Mouse (Mus musculus): ENCODE measurements around the gene Surf2. TPM values are rescaled to one million over a fixed set of nuclear protein-coding genes. Genes with fewer than 3 reads are reported as not detected.

Gene Surf2
- polyA plus RNA-seq, 1 experiment, result 3.6 TPM

- Histone ChIP-seq H3K36me3 (replicated peaks; ENCODE audit: low read length) (peaks cover 92% of the 10 kb centered on the region), H3K9me3 (no peaks in the 10 kb centered on the region), H3K4me3 (replicated peaks) (no peak overlapping the region), H3K27me3 (replicated peaks) (no peaks in the 10 kb centered on the region), H3K4me1 (peaks cover 31% of the 10 kb centered on the region)
- TF ChIP-seq FLI1 (IDR thresholded peaks at IDR 0.05; ENCODE audit: low read length), result no peak
- no peak for TF ChIP-seq GATA1 (IDR thresholded peaks at IDR 0.05; ENCODE audit: borderline replicate concordance, low read length)
Observed at GRCm38 (mm10) chr2:26956811-26957487, 40.8 kb downstream of the Surf2 start.

DNA sequence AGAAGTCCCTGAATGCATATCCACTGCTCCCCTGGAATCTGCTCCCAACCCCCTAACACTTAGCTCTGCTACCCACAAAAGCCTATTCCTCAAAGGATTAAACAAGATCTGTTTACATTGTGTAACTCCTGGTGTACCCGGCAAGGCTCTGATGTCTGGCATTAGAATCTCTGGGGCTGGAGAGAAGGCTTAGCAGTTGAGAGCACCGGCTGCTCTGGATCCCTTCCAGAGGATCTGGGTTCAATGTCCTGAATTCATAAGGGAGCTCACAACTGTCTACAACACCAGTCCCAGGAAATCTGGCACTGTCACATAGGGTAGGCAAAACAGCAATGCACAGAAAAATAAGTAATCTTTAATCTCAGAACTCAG, 41.3 kb downstream of the Surf2 start:
- Histone ChIP-seq H3K27me3 (replicated peaks) (no peaks in the 10 kb centered on the region), H3K4me1 (peaks cover 37% of the 10 kb centered on the region), H3K9me3 (no peaks in the 10 kb centered on the region), H3K4me3 (replicated peaks) (no peak overlapping the region), H3K36me3 (replicated peaks; ENCODE audit: low read length) (peaks cover 90% of the 10 kb centered on the region)
- no peak for TF ChIP-seq GATA1 (IDR thresholded peaks at IDR 0.05; ENCODE audit: borderline replicate concordance, low read length)
- no peak for TF ChIP-seq FLI1 (IDR thresholded peaks at IDR 0.05; ENCODE audit: low read length)

DNA sequence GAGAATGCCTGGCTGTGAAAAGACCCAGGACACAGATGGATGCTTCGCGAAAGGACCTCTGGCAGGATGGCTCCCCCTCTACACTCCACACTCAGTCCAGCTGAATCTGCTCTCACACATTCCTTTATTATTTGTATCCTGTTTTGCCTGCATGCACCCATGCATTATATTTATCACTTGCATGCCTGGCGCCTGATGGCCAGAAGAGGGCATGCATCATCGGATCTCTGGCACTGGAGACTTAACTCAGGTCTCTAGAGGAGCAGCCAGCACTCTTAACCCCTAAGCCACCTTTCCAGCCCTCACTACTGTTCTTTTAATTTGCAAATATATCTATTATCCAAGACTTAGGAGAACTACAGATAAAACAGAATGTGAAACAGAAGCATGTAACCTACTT, 44.6 kb downstream of the Surf2 start:
- H3K9me3 ChIP-seq, result no peaks in the 10 kb centered on the region
- TF ChIP-seq FLI1 (IDR thresholded peaks at IDR 0.05; ENCODE audit: low read length) (no peak), GATA1 (IDR thresholded peaks at IDR 0.05; ENCODE audit: borderline replicate concordance, low read length) (no peak)
- peaks cover 44% of the 10 kb centered on the region for H3K4me1 ChIP-seq
- H3K27me3 ChIP-seq (replicated peaks), result no peaks in the 10 kb centered on the region
- H3K36me3 ChIP-seq (replicated peaks; ENCODE audit: low read length), result peaks cover 62% of the 10 kb centered on the region
- H3K4me3 ChIP-seq (replicated peaks), result no peak overlapping the region

- peaks cover 44% of the 10 kb centered on the region for H3K4me1 ChIP-seq
- TF ChIP-seq GATA1 (IDR thresholded peaks at IDR 0.05; ENCODE audit: borderline replicate concordance, low read length) (no peak), FLI1 (IDR thresholded peaks at IDR 0.05; ENCODE audit: low read length) (no peak)
- H3K9me3 ChIP-seq, result peaks cover 8% of the 10 kb centered on the region; the same call in 1 of the 2 replicates
- H3K27me3 ChIP-seq (replicated peaks), result no peaks in the 10 kb centered on the region
- peaks cover 30% of the 10 kb centered on the region for H3K36me3 ChIP-seq (replicated peaks; ENCODE audit: low read length)
- H3K4me3 ChIP-seq (replicated peaks), result peak within 1 kb of the TSS; percentile 96
Observed at GRCm38 (mm10) chr2:26963923-26964723, 48.0 kb downstream of the Surf2 start, which contains the start of gene Rexo4. TSS of gene Rexo4 (minus strand) at chr2:26964386.

DNA sequence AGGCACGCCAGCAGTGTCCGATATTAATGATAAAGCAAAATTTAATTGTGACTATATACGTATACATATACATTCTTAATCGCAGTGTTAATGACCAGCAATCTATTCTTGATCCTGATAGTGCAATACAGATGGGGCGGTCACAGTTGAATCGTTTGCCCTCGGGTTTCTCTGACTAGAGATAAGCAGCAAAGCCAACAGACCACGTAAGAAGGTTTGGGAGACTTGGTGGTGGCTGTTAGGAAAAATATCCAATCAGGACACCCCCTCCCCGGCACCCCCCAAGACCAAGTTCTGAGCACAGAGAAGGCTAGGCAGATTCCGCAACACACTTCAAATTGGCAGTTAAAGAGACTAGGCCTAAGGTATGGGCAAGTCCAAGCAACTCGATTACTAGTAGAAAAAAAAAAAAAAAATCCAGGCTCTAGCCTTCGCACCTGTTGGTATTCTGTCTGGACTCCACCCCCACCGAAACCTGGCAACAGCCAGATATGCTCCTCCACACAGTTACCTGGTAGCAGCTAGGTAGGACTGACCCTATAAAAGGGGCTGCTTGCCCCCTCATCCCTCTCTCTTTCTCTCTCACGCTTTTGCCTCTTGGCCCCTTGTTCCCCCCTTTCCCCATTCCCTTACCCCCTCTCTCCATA, 48.7 kb downstream of the Surf2 start:
- Histone ChIP-seq H3K4me3 (replicated peaks) (peak overlapping the region; percentile 96), H3K27me3 (replicated peaks) (no peaks in the 10 kb centered on the region), H3K36me3 (replicated peaks; ENCODE audit: low read length) (peaks cover 26% of the 10 kb centered on the region), H3K4me1 (peaks cover 41% of the 10 kb centered on the region), H3K9me3 (peaks cover 8% of the 10 kb centered on the region; the same call in 1 of the 2 replicates)
- no peak for TF ChIP-seq GATA1 (IDR thresholded peaks at IDR 0.05; ENCODE audit: borderline replicate concordance, low read length)
- TF ChIP-seq FLI1 (IDR thresholded peaks at IDR 0.05; ENCODE audit: low read length), result no peak

- Histone ChIP-seq H3K9me3 (peaks cover 8% of the 10 kb centered on the region; the same call in 1 of the 2 replicates), H3K4me3 (replicated peaks) (no peak overlapping the region), H3K4me1 (peaks cover 19% of the 10 kb centered on the region), H3K36me3 (replicated peaks; ENCODE audit: low read length) (peaks cover 3% of the 10 kb centered on the region), H3K27me3 (replicated peaks) (peaks cover 10% of the 10 kb centered on the region)
- TF ChIP-seq FLI1 (IDR thresholded peaks at IDR 0.05; ENCODE audit: low read length) (no peak), GATA1 (IDR thresholded peaks at IDR 0.05; ENCODE audit: borderline replicate concordance, low read length) (no peak)
Observed at GRCm38 (mm10) chr2:26967262-26967661, 51.1 kb downstream of the Surf2 start.

Other genes with a start within 250 kb of the Surf2 start
- gene Lcn4, start 245.1 kb upstream of the Surf2 start, polyA plus RNA-seq (2012; ENCODE audit: insufficient read depth, low replicate concordance), result not detected in 2 replicates
- not detected in 2 replicates for gene Abo, start 51.4 kb upstream of the Surf2 start, polyA plus RNA-seq (2012; ENCODE audit: insufficient read depth, low replicate concordance)
- 6.2 and 13.6 TPM in 2 replicates for gene Surf6, start 13.5 kb upstream of the Surf2 start, polyA plus RNA-seq (2012; ENCODE audit: insufficient read depth, low replicate concordance)
- 29.1 and 39.9 TPM in 2 replicates for gene Med22, start 5.7 kb upstream of the Surf2 start, polyA plus RNA-seq (2012; ENCODE audit: insufficient read depth, low replicate concordance)
- gene Rpl7a, start 5.6 kb upstream of the Surf2 start, polyA plus RNA-seq (2012; ENCODE audit: insufficient read depth, low replicate concordance), result 873 and 5,014 TPM in 2 replicates
- 14.4 and 22.6 TPM in 2 replicates for gene Surf1, start 163 bp downstream of the Surf2 start, polyA plus RNA-seq (2012; ENCODE audit: insufficient read depth, low replicate concordance)
- 144 and 194 TPM in 2 replicates for gene Surf4, start 17.6 kb downstream of the Surf2 start, polyA plus RNA-seq (2012; ENCODE audit: insufficient read depth, low replicate concordance)
- gene Stkld1, start 17.7 kb downstream of the Surf2 start, polyA plus RNA-seq (2012; ENCODE audit: insufficient read depth, low replicate concordance), result 0.03 TPM in 1 of 2 replicates, not detected in the other
- 35.7 TPM in 1 of 2 replicates, not detected in the other for gene Rexo4, start 48.0 kb downstream of the Surf2 start, polyA plus RNA-seq (2012; ENCODE audit: insufficient read depth, low replicate concordance)
- not detected in 2 replicates for gene Adamts13, start 57.0 kb downstream of the Surf2 start, polyA plus RNA-seq (2012; ENCODE audit: insufficient read depth, low replicate concordance)
- gene Cacfd1, start 93.6 kb downstream of the Surf2 start, polyA plus RNA-seq (2012; ENCODE audit: insufficient read depth, low replicate concordance), result 7.0 and 8.3 TPM in 2 replicates
- 7.2 and 15.1 TPM in 2 replicates for gene Slc2a6, start 111.6 kb downstream of the Surf2 start, polyA plus RNA-seq (2012; ENCODE audit: insufficient read depth, low replicate concordance)
- not detected in 2 replicates for gene Mymk, start 155.8 kb downstream of the Surf2 start, polyA plus RNA-seq (2012; ENCODE audit: insufficient read depth, low replicate concordance)
- not detected in 2 replicates for gene Adamtsl2, start 163.0 kb downstream of the Surf2 start, polyA plus RNA-seq (2012; ENCODE audit: insufficient read depth, low replicate concordance)
- not detected in 2 replicates for gene Fam163b, start 226.1 kb downstream of the Surf2 start, polyA plus RNA-seq (2012; ENCODE audit: insufficient read depth, low replicate concordance)
- not detected in 2 replicates for gene Dbh, start 248.9 kb downstream of the Surf2 start, polyA plus RNA-seq (2012; ENCODE audit: insufficient read depth, low replicate concordance)